Mouse (Mus musculus) A20 (cell line): ENCODE measurements around the gene Lipo3.
"Not testable (repeated sequence)": the region's sequence is repeated elsewhere in the genome, so short reads cannot be mapped to it uniquely, and the experiment has no call there.

Experiments
- DNase-seq: peaks from one replicate; pipeline ENCODE4 v3.0.0-alpha.2; 2011; ENCODE audit warnings: low read depth, low spot score

Gene Lipo3

DNA sequence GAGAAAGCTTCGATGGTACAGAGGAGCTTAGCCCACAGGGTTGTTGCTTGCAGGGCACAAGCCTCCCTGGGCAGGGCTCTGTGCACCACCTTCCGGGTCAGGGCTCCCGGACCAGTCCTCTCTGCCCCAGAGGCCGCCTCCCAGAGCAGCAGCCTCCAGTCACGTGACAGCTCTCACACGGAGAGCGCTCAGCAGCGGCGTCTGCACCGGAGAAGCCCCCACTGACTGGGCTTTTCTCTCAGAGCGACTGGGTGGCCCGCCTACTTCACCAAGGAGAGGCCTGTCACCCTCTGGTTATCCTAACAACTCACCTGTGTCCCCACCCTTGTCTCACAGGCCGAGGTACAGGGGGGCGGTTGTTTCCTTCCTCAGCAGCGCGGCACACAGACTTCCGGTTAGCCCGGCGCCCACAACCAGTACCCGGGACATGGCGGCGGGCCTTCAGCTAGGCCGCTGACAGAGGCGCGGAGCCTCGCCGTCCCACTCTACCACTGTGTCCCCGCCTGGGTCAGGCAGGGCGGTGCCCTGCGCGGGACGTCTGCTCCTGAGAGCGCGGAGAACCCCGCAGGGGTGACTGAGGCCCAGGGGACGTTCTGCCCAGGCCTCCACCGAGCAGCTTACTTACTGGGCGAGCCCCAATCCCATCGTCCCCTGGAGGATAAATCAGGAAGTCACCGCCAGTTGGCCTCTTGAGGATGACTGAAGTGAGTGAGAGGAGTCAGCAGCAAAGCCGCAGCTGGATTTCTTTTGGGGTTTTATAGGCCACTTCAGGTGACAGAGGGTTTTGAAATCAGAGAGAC is at the start of gene Lipo3:
Lipo3 (minus strand) TSS at position 665 of the 800 bp plus-strand sequence.
- DNase-seq, result not testable (repeated sequence)

DNA sequence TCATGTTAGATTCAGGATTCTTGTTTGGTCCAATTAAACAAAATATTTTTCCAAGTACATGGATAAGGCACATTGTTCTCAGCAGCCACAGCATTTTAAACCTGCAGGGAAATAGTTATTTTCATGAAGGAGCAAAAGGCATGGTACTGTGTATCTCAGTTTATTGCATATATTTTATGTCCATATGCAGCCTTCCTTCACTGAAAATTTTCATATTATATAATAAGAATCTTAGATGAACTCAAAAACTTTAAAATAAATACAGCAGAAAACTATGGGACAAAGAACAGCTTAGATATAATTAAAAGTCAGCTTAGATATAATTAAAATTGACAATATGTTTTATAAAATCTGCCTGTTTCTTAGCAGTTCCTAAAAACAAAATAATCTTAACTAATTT is 25.6 kb upstream of the Lipo3 start, which contains the start of gene Lipo1:
Lipo1 (minus strand) TSS at position 101 of the 400 bp plus-strand sequence.
- DNase-seq, result not testable (repeated sequence)

DNA sequence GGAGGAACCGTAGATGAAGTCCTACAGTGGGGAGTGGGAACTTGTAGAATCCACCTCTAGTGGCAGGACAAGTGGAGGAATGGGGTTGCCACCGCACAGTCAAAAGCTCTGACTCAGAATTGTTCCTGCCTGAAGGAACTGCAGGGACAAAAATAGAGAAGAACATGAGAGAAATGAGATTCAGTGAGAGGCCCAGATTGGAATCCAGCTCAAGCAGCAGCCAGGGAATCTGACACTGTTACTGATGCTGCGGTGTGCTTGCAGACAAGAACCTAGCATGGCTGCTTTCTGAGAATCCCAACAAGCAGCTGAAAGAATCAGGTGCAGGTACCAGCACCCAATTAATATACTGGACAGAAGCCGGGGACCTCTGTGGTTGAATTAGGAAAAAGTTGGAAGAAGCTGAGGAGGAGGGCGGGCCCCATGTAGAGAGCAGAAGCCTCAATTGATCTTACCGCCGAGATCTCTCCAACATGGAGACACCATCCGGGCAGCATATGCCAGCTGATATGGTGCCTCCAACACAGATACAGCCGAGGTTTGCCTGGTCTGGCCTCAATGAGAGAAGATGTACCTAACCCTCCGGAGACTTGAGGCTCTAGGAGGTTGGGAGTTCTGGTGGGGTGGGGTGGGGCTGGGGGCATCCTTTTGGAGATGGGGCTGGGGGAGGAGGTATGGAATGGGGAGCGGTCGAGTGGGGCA is 25.0 kb upstream of the Lipo3 start:
- no peak for DNase-seq

DNA sequence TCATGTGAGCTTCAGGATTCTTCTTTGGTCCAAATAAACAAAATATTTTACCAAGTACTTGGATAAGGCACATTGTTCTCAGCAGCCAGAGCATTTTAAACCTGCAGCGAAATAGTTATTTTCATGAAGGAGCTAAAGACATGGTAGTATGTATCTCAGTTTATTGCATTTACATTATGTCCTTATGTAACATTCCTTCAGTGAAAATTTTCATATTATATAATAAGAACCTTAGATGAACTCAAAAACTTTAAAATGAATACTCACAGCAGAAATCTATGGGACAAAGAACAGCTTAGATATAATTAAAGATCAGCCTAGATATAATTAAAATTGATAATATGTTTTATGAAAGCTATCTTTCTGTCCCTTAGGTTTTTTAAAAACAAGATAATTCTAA is 10.5 kb downstream of the Lipo3 start, which contains the start of gene Lipo2:
Lipo2 (minus strand) TSS at position 101 of the 400 bp plus-strand sequence.
- not testable (repeated sequence) for DNase-seq

DNA sequence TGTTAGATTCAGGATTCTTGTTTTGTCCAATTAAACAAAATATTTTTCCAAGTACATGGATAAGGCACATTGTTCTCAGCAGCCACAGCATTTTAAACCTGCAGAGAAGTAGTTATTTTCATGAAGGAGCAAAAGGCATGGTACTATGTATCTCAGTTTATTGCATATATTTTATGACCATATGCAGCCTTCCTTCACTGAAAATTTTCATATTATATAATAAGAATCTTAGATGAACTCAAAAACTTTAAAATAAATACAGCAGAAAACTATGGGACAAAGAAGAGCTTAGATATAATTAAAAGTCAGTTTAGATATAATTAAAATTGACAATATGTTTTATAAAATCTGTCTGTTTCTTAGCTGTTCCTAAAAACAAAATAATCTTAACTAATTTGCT is 136.6 kb downstream of the Lipo3 start, which contains the start of gene Gm8978:
Gm8978 (minus strand) TSS at position 101 of the 400 bp plus-strand sequence.
- DNase-seq, result not testable (repeated sequence)

DNA sequence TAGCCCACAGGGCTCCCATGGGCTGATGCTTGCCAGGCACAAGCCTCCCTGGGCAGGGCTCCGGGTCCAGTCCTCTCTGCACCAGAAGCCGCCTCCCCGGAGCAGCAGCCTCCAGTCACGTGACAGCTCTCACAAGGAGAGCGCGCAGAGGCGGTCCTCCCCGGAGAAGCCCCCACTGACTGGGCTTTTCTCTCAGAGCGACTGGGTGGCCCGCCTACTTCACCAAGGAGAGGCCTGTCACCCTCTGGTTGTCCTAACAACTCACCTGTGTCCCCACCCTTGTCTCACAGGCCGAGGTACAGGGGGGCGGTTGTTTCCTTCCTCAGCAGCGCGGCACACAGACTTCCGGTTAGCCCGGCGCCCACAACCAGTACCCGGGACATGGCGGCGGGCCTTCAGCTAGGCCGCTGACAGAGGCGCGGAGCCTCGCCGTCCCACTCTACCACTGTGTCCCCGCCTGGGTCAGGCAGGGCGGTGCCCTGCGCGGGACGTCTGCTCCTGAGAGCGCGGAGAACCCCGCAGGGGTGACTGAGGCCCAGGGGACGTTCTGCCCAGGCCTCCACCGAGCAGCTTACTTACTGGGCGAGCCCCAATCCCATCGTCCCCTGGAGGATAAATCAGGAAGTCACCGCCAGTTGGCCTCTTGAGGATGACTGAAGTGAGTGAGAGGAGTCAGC is 172.0 kb downstream of the Lipo3 start:
- not testable (repeated sequence) for DNase-seq

DNA sequence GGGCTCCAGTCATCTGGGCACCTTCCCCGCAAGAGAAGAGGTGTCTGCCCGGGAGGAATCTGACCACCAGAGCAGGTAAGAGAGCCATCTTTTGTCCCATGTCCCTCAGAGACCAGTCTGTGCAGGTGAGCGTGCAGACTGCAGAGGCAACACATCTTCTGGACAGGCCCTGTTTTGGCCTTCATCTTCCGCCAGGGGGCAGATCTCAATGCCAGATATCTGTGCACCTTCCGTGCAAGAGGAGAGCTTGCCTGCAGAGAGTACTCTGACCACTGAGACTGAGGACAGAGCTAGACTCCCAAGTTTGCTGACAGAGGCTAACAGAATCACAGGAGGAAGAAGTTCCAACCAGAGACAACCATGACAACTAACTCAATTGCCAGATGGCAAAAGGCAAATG is 193.2 kb downstream of the Lipo3 start:
- not testable (repeated sequence) for DNase-seq

DNA sequence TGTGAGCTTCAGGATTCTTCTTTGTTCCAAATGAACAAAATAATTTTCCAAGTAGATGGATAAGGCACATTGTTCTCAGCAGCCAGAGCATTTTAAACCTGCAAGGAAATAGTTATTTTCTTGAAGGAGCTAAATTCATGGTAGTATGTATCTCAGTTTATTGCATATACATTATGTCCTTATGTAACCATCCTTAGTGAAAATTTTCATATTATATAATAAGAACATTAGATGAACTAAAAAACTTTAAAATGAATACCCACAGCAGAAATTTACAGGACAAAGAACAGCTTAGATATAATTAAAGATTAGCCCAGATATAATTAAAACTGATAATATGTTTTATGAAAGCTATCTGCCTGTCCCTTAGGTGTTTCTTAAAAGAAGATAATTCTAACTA is 244.1 kb downstream of the Lipo3 start, which contains the start of gene Lipo4:
Lipo4 (minus strand) TSS at position 101 of the 400 bp plus-strand sequence.
- no peak for DNase-seq
